Mouse (Mus musculus): ENCODE results near the gene Crxos. TPM values are rescaled to one million over a fixed set of nuclear protein-coding genes. Genes with fewer than 3 reads are reported as not detected.

Gene Crxos
- polyA plus RNA-seq (2015; fragmentation: Nextera tagmentation; extraction: Ambion mirVana), result not detected in 2 replicates

DNA sequence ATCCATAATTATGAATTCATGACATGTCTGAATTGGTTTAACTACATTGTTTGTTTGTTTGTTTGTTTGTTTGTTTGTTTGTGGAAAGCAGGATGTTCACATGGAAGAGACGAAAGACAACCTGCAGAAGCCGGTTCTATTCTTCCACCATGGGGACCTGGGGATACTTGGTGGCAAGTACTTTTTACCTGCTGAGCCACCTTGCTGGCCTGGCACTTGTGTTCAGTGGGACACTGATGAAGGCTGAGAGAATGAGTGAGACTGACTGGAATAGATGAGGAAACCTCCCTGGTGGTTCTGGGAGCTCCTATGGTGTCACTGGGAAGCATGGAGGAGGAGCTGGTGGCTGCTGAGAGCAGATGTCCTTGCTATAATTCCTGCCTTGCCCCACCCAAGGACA lies at the start of gene Crxos:
Gene Crxos (plus strand): TSS at position 301 of the 400 bp plus-strand sequence.
- no peak for ATAC-seq
- WGBS, result 91% methylated on average over 2 of the region's 2 CpGs
- H3K36me3 ChIP-seq (ENCODE audit: control insufficient read depth, insufficient read depth, low read length), result no peaks in the 10 kb centered on the region

DNA sequence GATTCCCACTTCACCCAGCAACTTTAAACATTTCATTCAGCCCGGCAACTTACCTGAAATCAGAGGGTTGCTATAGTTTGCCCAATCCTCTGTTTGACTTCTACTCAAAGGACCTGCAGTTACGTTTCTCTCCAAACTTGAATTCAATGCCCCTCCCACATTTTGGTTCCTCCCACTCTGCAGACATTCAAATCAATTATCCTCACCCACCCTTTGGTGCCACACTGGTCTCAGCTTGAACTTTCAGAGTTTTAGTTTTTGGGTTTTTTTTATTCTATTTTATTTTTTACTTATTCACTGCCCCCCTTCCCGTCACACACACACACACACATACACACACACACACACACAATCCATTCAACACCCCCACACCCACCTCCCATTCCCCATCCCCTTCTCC lies 42.8 kb upstream of the Crxos start, which contains the start of gene Obox6:
Gene Obox6 (minus strand): TSS at position 101 of the 400 bp plus-strand sequence.
- no peaks in the 10 kb centered on the region for H3K36me3 ChIP-seq (ENCODE audit: control insufficient read depth, insufficient read depth, low read length)
- H3K9ac ChIP-seq (ENCODE audit: low read depth, low read length), result no peak within 1 kb of the TSS
- 88% methylated on average over 3 of the region's 3 CpGs for WGBS
- no peak for ATAC-seq
- H3K27ac ChIP-seq (ENCODE audit: low read length), result no peak within 1 kb of the TSS
- H3K4me2 ChIP-seq (ENCODE audit: low read depth, low read length), result no peak within 1 kb of the TSS
- H3K27me3 ChIP-seq (replicated peaks; ENCODE audit: control insufficient read depth, insufficient read depth, low read length), result no peaks in the 10 kb centered on the region
- no peak within 1 kb of the TSS for H3K4me3 ChIP-seq (ENCODE audit: low read length)
- no peaks in the 10 kb centered on the region for H3K4me1 ChIP-seq (ENCODE audit: control insufficient read depth, insufficient read depth, low read length)
- H3K9me3 ChIP-seq (ENCODE audit: control insufficient read depth, low read length), result 0 out of 2 replicates have a peak, but pooled peaks cover 5% of the 10 kb centered on the region

More for the DNA sequence above, at the start of gene Crxos:
- Histone ChIP-seq H3K4me1 (ENCODE audit: control insufficient read depth, insufficient read depth, low read length) (no peaks in the 10 kb centered on the region), H3K4me2 (ENCODE audit: low read depth, low read length) (no peak within 1 kb of the TSS), H3K9ac (ENCODE audit: low read depth, low read length) (no peak within 1 kb of the TSS), H3K4me3 (ENCODE audit: low read length) (no peak within 1 kb of the TSS), H3K27me3 (replicated peaks; ENCODE audit: control insufficient read depth, insufficient read depth, low read length) (no peaks in the 10 kb centered on the region), H3K9me3 (ENCODE audit: control insufficient read depth, low read length) (no peaks in the 10 kb centered on the region), H3K27ac (ENCODE audit: low read length) (no peak within 1 kb of the TSS)

DNA sequence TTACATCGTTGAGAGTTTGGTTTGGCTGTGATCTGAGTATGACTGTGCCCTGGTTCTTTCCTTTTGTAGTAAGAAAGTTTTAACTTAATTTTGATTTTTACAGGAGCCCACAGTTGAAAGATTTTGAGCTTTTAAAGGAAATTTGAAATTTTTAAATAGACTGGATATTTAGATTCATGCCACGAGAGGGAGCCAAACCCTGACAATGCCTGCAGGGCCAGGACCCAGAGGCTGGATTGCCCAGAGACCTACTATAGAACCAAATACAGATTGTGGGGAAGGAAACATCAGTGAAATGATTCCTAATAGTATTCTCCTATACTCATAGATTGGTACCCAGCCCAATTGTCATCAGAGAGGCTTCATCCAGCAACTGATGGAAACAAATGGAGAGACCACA lies 22.8 kb upstream of the Crxos start:
- no peaks in the 10 kb centered on the region for H3K4me1 ChIP-seq (ENCODE audit: control insufficient read depth, insufficient read depth, low read length)
- no peak overlapping the region for H3K27ac ChIP-seq (ENCODE audit: low read length)
- no peaks in the 10 kb centered on the region for H3K36me3 ChIP-seq (ENCODE audit: control insufficient read depth, insufficient read depth, low read length)
- 34% methylated on average over 2 of the region's 2 CpGs for WGBS
- no peaks in the 10 kb centered on the region for H3K27me3 ChIP-seq (replicated peaks; ENCODE audit: control insufficient read depth, insufficient read depth, low read length)
- H3K9me3 ChIP-seq (ENCODE audit: control insufficient read depth, low read length), result no peaks in the 10 kb centered on the region
- no peak overlapping the region for H3K4me3 ChIP-seq (ENCODE audit: low read length)
- H3K9ac ChIP-seq (ENCODE audit: low read depth, low read length), result no peak overlapping the region
- ATAC-seq, result no peak
- H3K4me2 ChIP-seq (ENCODE audit: low read depth, low read length), result no peak overlapping the region

DNA sequence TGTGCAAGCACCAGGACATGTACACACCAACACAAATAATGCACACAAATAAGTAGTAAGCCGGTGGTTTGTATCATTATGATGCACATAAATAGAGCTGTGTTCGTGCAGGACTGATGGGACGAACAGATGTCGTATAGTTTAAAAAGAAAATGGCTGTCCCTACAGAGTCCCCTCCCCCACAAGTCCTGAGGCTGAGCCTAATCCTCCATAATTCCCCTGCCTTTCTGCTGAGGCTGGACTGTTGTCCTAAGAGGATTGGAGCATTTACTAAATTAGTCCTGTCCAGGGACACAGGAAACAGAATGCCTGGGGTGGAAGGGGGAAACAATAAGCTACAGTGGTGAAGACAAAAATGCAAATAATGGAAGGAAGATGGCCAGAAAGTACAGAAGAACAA lies 18.3 kb upstream of the Crxos start:
- Histone ChIP-seq H3K36me3 (ENCODE audit: control insufficient read depth, insufficient read depth, low read length) (no peaks in the 10 kb centered on the region), H3K27me3 (replicated peaks; ENCODE audit: control insufficient read depth, insufficient read depth, low read length) (no peaks in the 10 kb centered on the region), H3K27ac (ENCODE audit: low read length) (no peak overlapping the region), H3K9ac (ENCODE audit: low read depth, low read length) (no peak overlapping the region), H3K4me3 (ENCODE audit: low read length) (no peak overlapping the region), H3K4me2 (ENCODE audit: low read depth, low read length) (no peak overlapping the region), H3K9me3 (ENCODE audit: control insufficient read depth, low read length) (no peaks in the 10 kb centered on the region), H3K4me1 (ENCODE audit: control insufficient read depth, insufficient read depth, low read length) (no peaks in the 10 kb centered on the region)
- WGBS, result 77% methylated on average over 4 of the region's 4 CpGs
- ATAC-seq, result no peak

DNA sequence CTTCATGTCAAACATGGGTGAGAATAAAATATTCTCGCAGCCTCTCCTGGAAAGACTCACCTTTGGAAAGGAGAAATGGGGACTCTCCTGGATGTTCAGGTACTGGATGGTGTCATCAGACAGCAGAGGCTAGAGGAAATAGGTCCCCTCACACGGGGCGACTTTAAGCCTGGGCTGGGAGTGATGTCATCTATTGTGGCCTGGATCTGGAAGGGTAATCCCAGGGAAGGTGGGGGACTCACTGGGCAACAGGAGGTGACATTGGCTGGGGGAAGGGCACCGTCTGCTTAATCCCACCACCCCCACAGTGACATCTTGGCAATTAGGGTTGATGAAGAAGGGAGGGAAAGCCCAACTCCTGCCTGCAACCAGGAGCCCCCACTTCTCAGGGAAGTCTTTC lies 2.7 kb upstream of the Crxos start, which contains the start of gene Crx:
Gene Crx (minus strand): TSS at position 213 of the 400 bp plus-strand sequence.
- H3K27me3 ChIP-seq (replicated peaks; ENCODE audit: control insufficient read depth, insufficient read depth, low read length), result no peaks in the 10 kb centered on the region
- H3K27ac ChIP-seq (ENCODE audit: low read length), result no peak within 1 kb of the TSS
- H3K4me2 ChIP-seq (ENCODE audit: low read depth, low read length), result no peak within 1 kb of the TSS
- H3K4me3 ChIP-seq (ENCODE audit: low read length), result no peak within 1 kb of the TSS
- WGBS, result 30% methylated on average over 4 of the region's 4 CpGs
- H3K9ac ChIP-seq (ENCODE audit: low read depth, low read length), result no peak within 1 kb of the TSS
- H3K36me3 ChIP-seq (ENCODE audit: control insufficient read depth, insufficient read depth, low read length), result no peaks in the 10 kb centered on the region
- no peak for ATAC-seq
- no peaks in the 10 kb centered on the region for H3K9me3 ChIP-seq (ENCODE audit: control insufficient read depth, low read length)
- no peaks in the 10 kb centered on the region for H3K4me1 ChIP-seq (ENCODE audit: control insufficient read depth, insufficient read depth, low read length)

DNA sequence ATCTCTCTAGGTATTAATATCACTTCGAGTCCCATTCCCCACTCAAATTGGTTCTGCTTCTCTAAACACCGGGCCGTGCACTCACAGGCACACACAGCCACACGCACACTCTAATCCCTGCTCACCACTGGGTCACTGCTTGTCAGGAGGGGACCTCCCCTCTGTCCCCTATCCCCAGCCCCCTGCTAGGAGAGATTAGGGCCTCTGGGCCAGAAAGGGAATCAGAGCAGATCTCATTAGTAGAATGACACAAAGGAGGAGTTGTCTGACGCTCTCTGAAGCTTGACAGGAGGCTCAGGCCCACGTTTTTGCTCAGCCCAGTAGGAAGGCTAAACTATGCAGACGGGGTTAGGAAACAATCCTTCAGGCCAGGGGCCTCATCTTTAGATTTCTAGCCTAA lies 1.0 kb upstream of the Crxos start:
- Histone ChIP-seq H3K36me3 (ENCODE audit: control insufficient read depth, insufficient read depth, low read length) (no peaks in the 10 kb centered on the region), H3K4me3 (ENCODE audit: low read length) (no peak overlapping the region), H3K4me1 (ENCODE audit: control insufficient read depth, insufficient read depth, low read length) (no peaks in the 10 kb centered on the region), H3K9ac (ENCODE audit: low read depth, low read length) (no peak overlapping the region), H3K27me3 (replicated peaks; ENCODE audit: control insufficient read depth, insufficient read depth, low read length) (no peaks in the 10 kb centered on the region), H3K27ac (ENCODE audit: low read length) (no peak overlapping the region), H3K9me3 (ENCODE audit: control insufficient read depth, low read length) (no peaks in the 10 kb centered on the region), H3K4me2 (ENCODE audit: low read depth, low read length) (no peak overlapping the region)
- WGBS, result 20% methylated on average over 7 of the region's 7 CpGs
- no peak for ATAC-seq

DNA sequence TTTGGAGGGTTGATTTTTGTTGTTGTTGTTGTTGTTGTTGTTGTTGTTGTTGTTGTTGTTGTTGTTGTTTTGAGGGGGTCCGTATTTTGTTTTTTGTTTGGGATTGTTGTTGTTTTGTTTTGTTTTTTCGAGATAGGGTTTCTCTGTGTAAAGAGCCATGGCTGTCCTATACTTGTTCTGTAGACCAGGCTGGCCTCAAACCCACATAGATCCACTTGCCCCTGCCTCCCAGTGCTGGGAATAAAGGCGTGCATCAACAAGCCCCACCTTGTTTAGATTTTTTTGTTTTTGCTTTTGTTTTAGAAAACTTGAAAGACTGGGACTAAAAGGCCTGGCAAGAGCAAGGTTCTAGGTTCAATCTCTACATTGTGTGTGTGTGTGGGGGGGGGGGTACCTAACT lies 586 bp upstream of the Crxos start:
- H3K9me3 ChIP-seq (ENCODE audit: control insufficient read depth, low read length), result no peaks in the 10 kb centered on the region

DNA sequence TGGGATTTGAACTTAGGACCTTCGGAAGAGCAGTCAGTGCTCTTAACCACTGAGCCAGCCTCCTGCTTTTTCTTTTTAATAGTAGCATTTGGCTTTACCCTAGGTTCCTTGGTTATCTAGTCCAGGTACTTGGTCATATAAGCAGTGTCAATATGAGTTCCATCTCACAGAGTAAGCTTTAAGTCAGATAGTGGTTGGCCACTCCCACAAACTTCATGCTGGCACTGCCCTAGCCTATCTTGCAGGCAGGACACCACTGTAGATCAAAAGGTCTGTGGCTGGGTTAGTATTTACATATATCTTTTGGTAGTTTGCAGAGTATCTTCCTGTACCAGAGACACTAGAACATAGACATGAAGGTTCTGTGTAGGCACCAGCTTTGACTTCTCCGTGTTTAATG lies 1.7 kb downstream of the Crxos start:
- no peak for ATAC-seq
- Histone ChIP-seq H3K9me3 (ENCODE audit: control insufficient read depth, low read length) (no peaks in the 10 kb centered on the region), H3K4me2 (ENCODE audit: low read depth, low read length) (no peak overlapping the region), H3K9ac (ENCODE audit: low read depth, low read length) (no peak overlapping the region), H3K27ac (ENCODE audit: low read length) (no peak overlapping the region), H3K4me3 (ENCODE audit: low read length) (no peak overlapping the region), H3K36me3 (ENCODE audit: control insufficient read depth, insufficient read depth, low read length) (no peaks in the 10 kb centered on the region), H3K27me3 (replicated peaks; ENCODE audit: control insufficient read depth, insufficient read depth, low read length) (no peaks in the 10 kb centered on the region), H3K4me1 (ENCODE audit: control insufficient read depth, insufficient read depth, low read length) (no peaks in the 10 kb centered on the region)
- WGBS, result 84% methylated on average over 2 of the region's 2 CpGs

More for the DNA sequence above, 586 bp upstream of the Crxos start:
- Histone ChIP-seq H3K4me2 (ENCODE audit: low read depth, low read length) (no peak overlapping the region), H3K4me1 (ENCODE audit: control insufficient read depth, insufficient read depth, low read length) (no peaks in the 10 kb centered on the region), H3K36me3 (ENCODE audit: control insufficient read depth, insufficient read depth, low read length) (no peaks in the 10 kb centered on the region), H3K4me3 (ENCODE audit: low read length) (no peak overlapping the region), H3K27me3 (replicated peaks; ENCODE audit: control insufficient read depth, insufficient read depth, low read length) (no peaks in the 10 kb centered on the region), H3K9ac (ENCODE audit: low read depth, low read length) (no peak overlapping the region), H3K27ac (ENCODE audit: low read length) (no peak overlapping the region)
- WGBS, result 67% methylated on average over 3 of the region's 3 CpGs
- no peak for ATAC-seq

DNA sequence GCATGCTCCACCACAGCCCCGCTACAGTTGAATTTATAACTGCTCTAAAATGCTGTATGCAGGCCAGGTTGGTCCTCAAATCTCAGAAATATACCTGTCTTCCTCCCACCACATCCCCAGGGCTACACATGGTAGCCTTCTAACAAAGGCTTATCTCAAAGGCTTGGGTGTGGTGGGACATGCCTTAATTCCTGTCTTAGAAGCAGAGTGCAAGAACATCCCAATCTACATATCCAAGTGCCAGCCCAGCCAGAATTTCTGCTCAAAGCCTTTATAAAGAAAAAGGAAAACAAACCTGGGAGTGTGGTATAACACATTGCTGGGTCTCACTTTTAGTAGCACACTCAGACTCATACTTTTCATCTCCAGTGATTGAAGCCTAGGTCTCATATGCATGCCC lies 11.8 kb downstream of the Crxos start:
- Histone ChIP-seq H3K4me2 (ENCODE audit: low read depth, low read length) (no peak overlapping the region), H3K27me3 (replicated peaks; ENCODE audit: control insufficient read depth, insufficient read depth, low read length) (no peaks in the 10 kb centered on the region), H3K36me3 (ENCODE audit: control insufficient read depth, insufficient read depth, low read length) (no peaks in the 10 kb centered on the region), H3K27ac (ENCODE audit: low read length) (no peak overlapping the region), H3K9me3 (ENCODE audit: control insufficient read depth, low read length) (no peaks in the 10 kb centered on the region), H3K4me1 (ENCODE audit: control insufficient read depth, insufficient read depth, low read length) (no peaks in the 10 kb centered on the region), H3K9ac (ENCODE audit: low read depth, low read length) (no peak overlapping the region), H3K4me3 (ENCODE audit: low read length) (no peak overlapping the region)
- WGBS, result 64% methylated on average over 1 of the region's 1 CpGs
- ATAC-seq, result no peak

DNA sequence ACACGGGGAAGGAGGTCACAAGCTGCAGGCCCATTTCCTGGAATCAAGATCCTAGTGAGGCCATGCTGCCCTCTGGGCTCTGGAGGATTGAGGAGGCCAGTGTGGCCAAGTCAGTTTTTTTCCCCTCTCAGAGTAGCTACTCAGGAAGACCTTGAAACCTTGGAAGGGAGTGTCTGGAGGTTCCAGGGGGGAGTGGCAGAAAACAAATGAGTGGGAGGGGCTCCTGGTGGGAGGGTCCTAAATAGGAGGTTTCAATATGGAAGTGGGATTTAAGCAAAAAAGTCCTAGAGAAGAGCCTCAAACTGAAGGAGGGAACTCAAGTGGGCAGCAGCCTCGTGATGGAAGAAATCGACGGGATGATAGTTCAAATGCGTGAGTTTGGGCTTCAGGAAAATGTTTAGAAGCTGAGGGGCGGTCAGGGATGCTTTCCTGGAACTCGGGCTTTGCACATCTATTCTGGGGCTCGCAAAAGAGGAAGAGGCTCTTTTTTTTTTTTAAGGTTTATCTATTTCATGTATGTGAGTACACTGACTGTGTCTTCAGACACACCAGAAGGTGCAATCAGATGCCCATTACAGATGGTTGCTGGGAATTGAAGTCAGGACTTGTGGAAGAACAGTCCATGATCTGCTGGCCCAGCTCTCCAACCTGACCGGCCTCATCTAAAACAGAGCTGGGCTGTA lies 19.1 kb downstream of the Crxos start:
- ATAC-seq, result no peak
- H3K9me3 ChIP-seq (ENCODE audit: control insufficient read depth, low read length), result no peaks in the 10 kb centered on the region
- H3K4me3 ChIP-seq (ENCODE audit: low read length), result no peak overlapping the region
- H3K4me2 ChIP-seq (ENCODE audit: low read depth, low read length), result no peak overlapping the region
- no peaks in the 10 kb centered on the region for H3K4me1 ChIP-seq (ENCODE audit: control insufficient read depth, insufficient read depth, low read length)
- H3K9ac ChIP-seq (ENCODE audit: low read depth, low read length), result no peak overlapping the region
- no peak overlapping the region for H3K27ac ChIP-seq (ENCODE audit: low read length)
- no peaks in the 10 kb centered on the region for H3K36me3 ChIP-seq (ENCODE audit: control insufficient read depth, insufficient read depth, low read length)
- WGBS, result 83% methylated on average over 9 of the region's 9 CpGs
- H3K27me3 ChIP-seq (replicated peaks; ENCODE audit: control insufficient read depth, insufficient read depth, low read length), result no peaks in the 10 kb centered on the region

All from intestine, embryonic 16.5 days (tissue).